Mouse (Mus musculus) E14TG2a.4 (cell line): ENCODE results near the gene Abcc8.

Experiments used
- CTCF ChIP-seq: conservative IDR thresholded peaks from 2 replicates; pipeline ENCODE4 v1.5.1; 2014; ENCODE audit warnings: low read length
- POU5F1 ChIP-seq: IDR thresholded peaks from 2 replicates; pipeline ENCODE4 v1.6.1; 2014; ENCODE audit warnings: low read length, borderline replicate concordance

GRCm38 (mm10) chr7:46168402-46168801 lies 11.4 kb downstream of the Abcc8 start:
- TF ChIP-seq CTCF (no peak), POU5F1 (no peak)
